Mouse (Mus musculus): ENCODE measurements around the gene Rpap3. TPM values are rescaled to one million over a fixed set of nuclear protein-coding genes. Genes with fewer than 3 reads are reported as not detected.

The Rpap3 gene
- 10 to 100 TPM; 25.3 to 26.4 TPM for total RNA-seq (2021)
- long read RNA-seq, experiment 1, transcript Rpap3-201 (17 exons, 2,271 nt), result major isoform, 39 of 48 reads
- long read RNA-seq, experiment 1, partial matches to known transcripts, result 2 of 48 reads
- long read RNA-seq, experiment 1, other reads (novel, unspliced or antisense), result 7 of 48 reads
- long read RNA-seq, experiment 2, transcript Rpap3-201 (17 exons, 2,271 nt), result major isoform, 33 of 42 reads
- long read RNA-seq, experiment 2, partial matches to known transcripts, result 3 of 42 reads
- long read RNA-seq, experiment 2, other reads (novel, unspliced or antisense), result 6 of 42 reads

DNA sequence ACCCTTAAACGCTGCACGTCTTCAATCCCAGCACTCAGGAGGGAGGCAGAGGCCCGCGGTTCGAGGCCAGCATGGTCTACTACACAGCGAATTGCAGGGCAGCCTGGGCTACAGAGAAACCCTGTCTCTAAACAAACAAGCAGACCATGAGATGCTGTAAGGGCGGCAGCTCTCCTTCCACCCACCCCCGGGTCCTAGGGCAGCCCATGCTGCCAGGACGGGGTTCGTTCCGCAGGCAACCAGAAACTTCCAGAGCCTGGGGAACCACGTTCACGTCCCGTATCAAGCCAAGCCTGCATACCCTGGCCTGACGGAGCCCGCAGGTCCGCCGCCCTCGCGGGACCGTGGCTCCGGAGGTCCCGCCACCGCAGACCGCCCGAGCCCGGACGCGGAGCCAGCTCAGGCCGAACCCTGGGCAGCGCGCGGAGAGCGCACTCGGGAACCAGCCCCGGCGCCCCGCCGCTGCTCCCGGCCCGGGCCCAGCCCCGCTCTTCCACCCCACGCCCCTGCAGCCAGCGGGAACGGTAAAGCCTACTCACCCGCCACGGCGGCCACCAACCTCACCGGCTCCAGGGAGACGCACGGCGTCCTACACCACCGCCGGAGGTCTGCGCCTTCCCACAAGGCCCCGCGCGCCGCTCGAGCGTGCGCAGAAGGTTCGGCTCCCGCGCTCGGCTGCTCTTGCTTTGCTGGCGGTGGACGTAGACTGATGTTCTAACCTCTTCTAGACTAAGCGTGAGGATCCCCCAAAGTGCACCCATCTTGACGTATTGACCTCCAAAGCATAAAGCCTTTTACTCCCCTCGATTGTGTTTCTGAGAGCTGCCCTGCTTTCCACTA, at the start of gene Rpap3:
Gene Rpap3, minus strand, starts transcription at position 615 of the 840 bp plus-strand sequence.
- DNase-seq (ENCODE audit: low spot score in 2 of 2), result peak; percentile 79 to 83

DNA sequence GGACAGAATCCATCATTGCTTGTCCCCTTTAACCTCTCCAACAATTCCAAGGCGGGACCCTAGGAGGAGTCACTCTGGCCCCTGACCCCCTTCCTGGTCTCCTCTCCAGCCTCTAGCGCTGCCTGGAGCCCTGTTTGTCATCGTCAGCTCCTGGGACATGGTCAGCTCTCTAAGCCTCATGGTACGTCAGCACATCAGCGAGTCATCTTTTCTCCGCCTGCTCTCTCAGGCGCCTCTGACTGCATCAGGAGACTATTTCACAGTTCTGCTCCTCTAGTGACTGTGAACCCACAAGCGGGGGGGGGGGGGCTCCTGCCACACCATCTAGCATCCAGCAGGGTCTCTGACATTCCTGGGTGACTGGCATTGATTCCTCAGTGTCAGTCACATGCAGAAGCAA, 49.7 kb upstream of the Rpap3 start:
- DNase-seq (ENCODE audit: low spot score in 2 of 2), result no peak

GRCm38 (mm10) chr15:97754476-97754875, 48.9 kb upstream of the Rpap3 start:
- DNase-seq (ENCODE audit: low spot score in 2 of 2), result no peak

DNA sequence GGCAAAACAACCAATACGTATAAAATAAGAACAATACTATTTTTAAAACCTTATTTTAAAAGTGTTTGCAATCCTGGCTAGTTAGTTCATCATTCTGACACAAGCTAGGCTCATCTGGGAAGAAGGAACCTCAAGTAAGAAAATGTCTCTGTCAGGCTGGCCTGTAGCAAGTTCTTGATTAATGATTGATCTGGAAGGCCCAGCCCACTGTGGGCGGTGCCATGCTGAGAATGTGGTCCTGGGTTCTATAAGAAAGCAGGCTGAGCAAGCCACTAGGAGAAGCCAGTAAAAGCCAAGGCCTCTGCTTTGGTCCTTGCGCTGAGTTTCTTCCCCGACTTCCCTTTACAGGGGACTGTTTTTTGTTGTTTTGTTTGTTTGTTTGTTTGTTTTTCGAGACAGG, 46.9 kb upstream of the Rpap3 start:
- no peak for DNase-seq (ENCODE audit: low spot score in 2 of 2)

DNA sequence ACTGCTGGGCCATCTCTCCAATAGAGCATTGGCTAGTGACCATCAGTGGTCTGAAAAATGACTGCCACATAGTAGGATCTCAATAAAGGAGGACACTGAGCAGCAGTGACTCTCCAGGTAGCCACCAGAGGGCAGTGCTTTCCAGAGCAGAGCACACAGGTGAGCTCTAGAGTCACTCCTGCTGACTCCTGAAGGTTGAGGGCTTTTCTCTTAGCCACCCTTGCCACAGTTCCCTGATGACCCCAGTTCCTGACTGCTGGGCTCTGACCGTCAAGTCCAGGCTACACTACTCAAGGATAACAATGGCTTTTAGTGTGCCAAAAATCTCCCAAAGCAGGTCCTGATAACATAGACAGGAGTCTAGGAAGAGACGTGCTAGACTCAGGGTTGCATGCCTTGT, 46.1 kb upstream of the Rpap3 start:
- no peak for DNase-seq (ENCODE audit: low spot score in 2 of 2)

GRCm38 (mm10) chr15:97750697-97751096, 45.1 kb upstream of the Rpap3 start:
- peak; percentile 72 to 85 for DNase-seq (ENCODE audit: low spot score in 2 of 2)

DNA sequence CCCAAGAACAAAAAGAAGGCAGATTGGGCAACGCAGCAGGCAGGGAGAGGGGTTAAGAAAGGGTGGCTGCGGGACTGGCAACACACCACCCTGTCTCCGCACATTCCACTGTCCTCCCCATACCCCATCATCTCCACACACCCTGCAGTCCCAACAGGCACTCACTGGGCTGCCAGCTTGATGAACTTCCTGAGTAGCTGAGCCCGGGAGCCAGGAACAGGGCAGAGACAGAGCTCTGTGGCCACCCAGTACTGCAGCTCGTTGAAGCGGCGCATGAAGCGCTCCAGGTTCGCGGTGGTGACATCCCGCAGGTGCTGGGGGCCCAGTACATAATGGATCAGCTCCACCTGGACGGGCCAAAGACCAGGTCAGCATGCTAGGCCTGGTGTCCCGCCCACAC, 44.2 kb upstream of the Rpap3 start:
- no peak for DNase-seq (ENCODE audit: low spot score in 2 of 2)

DNA sequence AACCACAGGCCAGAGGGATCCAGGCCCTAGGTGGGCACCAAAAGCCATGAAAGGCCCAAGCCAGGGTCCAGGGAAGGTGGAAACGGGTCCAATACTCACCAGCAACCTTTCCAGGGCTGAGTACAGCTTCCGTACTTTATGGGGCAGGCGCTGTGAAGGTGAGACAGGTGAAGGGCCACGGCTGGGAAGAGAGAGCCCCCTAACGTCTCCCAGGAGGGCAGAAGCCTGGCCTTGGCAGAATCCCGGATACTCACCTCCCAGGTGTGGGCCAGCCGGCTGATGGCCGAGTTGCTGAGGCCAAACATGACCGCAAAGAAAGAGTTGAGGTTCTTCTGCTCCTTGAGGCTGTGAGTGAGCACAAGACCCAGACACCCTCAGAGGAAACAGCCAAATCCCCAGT, 43.8 kb upstream of the Rpap3 start:
- DNase-seq (ENCODE audit: low spot score in 2 of 2), result no peak

GRCm38 (mm10) chr15:97748964-97749363, 43.3 kb upstream of the Rpap3 start:
- no peak for DNase-seq (ENCODE audit: low spot score in 2 of 2)

DNA sequence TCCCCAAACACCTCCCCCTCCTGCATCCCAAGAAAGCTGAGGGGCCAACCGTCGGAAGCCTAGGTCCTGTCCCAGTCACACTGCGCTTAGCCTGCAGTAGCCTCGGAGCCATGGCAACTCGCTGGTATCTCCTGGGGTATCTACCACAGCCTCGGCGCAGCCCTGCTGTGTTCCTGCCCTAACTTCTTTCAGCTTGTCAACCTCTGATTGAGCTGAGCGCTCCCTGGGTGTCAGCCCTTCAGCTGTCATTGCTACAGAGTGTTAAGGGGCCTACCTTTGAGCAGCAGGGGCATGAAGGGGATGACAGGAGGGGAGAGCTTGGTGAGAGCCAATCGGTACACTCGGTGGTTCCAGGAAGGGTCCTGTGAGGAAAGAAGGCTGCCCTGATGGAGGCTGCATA, 42.7 kb upstream of the Rpap3 start:
- DNase-seq (ENCODE audit: low spot score in 2 of 2), result no peak

- DNase-seq (ENCODE audit: low spot score in 2 of 2), result no peak
These were observed 41.9 kb upstream of the Rpap3 start for GRCm38 (mm10) chr15:97747486-97747885.

DNA sequence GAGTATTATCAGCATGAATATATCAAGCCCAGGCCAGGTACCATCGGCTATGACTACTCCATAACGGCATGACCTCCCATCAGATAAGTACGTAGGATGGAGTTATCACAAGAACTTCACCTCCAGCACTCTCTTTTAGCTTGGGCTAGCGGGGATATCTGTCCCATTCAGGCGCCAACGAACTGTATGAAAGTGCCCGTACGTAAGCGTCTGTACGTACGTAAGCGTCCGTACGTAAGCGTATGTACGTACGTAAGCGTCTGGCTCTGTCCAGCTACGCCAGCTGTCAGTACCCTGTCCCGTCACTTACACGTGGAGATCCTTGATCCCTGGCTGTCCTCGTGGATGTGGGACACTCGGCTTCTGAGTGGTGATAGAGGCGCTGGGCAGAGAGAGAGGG, 41.1 kb upstream of the Rpap3 start:
- no peak for DNase-seq (ENCODE audit: low spot score in 2 of 2)

DNA sequence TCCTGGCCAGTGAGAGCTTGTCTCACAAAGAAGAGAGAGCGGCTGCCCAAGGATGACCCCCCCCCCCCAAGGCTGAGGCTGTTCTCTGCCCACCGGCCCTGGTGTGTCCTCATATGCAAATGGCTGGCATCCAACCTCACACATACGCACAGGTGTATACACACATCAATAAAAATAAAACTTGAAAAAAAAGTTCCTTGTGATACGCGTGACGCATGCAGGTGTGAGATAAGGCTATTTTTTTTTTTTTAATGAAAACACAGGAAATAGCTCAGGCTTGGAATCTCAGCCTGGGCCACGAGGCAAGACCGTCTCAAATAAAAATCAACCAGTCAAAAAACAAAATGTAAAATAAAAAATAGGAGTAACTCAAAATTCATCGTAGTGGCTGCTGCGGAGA, 40.7 kb upstream of the Rpap3 start:
- DNase-seq (ENCODE audit: low spot score in 2 of 2), result no peak

- peak in 1 of 2 experiments; percentile 50 for DNase-seq (ENCODE audit: low spot score in 2 of 2)
These were observed 39.7 kb upstream of the Rpap3 start for GRCm38 (mm10) chr15:97745331-97745730.

GRCm38 (mm10) chr15:97744930-97745329, 39.3 kb upstream of the Rpap3 start:
- no peak for DNase-seq (ENCODE audit: low spot score in 2 of 2)

- DNase-seq (ENCODE audit: low spot score in 2 of 2), result no peak
These were observed 38.4 kb upstream of the Rpap3 start for GRCm38 (mm10) chr15:97743961-97744525.

GRCm38 (mm10) chr15:97743210-97743609, 37.6 kb upstream of the Rpap3 start:
- DNase-seq (ENCODE audit: low spot score in 2 of 2), result no peak

DNA sequence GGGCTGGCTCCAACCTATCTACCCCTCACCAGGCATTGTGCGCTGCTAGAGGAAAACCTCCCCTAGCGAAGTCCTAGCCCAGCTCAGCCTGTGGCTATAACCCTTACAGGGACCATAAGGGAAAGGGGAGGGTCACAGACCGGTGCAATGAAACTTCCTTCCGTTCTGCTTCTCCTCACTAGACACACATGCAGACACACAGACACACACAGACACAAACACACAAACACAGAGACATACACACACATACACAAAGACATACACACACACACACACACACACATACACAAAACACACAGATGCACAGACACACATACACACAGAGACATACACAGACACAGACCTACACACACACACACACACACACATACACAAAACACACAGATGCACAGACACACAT, 37.0 kb upstream of the Rpap3 start:
- no peak for DNase-seq (ENCODE audit: low spot score in 2 of 2)

- no peak for DNase-seq (ENCODE audit: low spot score in 2 of 2)
These were observed 36.4 kb upstream of the Rpap3 start for GRCm38 (mm10) chr15:97742074-97742473.

DNA sequence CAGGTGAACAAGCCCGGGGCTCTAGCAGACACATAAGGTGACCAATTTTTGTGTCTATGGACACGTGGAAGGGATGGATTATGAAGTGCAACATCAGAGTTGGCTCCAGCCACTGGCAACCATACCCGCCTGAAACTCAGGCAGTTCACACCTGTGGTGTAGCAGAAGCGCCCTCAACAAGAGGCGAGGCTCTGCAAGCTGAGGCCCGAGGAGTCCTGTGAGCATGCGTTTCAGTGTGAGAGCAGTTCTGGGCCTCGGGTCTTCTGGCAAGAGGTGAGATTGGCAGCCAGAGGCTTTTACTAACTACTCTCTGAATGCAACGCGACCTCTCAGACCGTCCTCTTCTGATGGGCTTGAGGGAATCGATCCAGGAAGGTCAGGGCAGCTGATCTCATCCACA, 36.0 kb upstream of the Rpap3 start:
- DNase-seq (ENCODE audit: low spot score in 2 of 2), result no peak

- no peak for DNase-seq (ENCODE audit: low spot score in 2 of 2)
These were observed 34.7 kb upstream of the Rpap3 start for GRCm38 (mm10) chr15:97740283-97740732.

GRCm38 (mm10) chr15:97738923-97739322, 33.3 kb upstream of the Rpap3 start:
- no peak for DNase-seq (ENCODE audit: low spot score in 2 of 2)
